Mouse (Mus musculus): ENCODE measurements around the gene Tmem208.

GRCm38 (mm10) chr8:105326968-105327367, 814 bp downstream of the Tmem208 start:
- TF ChIP-seq CTCF (IDR thresholded peaks at IDR 0.05; ENCODE audit: extremely low read depth, insufficient read length, insufficient replicate concordance, low read depth, low read length) (no peak), POLR2A (IDR thresholded peaks at IDR 0.05; ENCODE audit: low read depth, low read length) (no peak)

Data from small intestine, adult 2 months (tissue).